Mouse (Mus musculus) liver, adult 2 months (tissue): ENCODE data around the gene Sgsm1.

Experiments used
- CTCF ChIP-seq: fragments of 200-500 bp; IDR thresholded peaks from 2 replicates; pipeline ENCODE4 v1.5.1; 2011; ENCODE audit warnings: low read depth, low read length, control low read depth
- POLR2A ChIP-seq: fragments of 200-500 bp; IDR thresholded peaks from 2 replicates; pipeline ENCODE4 v1.6.1; 2011; ENCODE audit warnings: low read length, control low read depth; ENCODE audit not compliant: insufficient read depth; ENCODE audit errors: extremely low read depth

- TF ChIP-seq CTCF: no peak
- no peak for TF ChIP-seq POLR2A
These were observed 84.7 kb downstream of the Sgsm1 start for GRCm38 (mm10) chr5:113225686-113226435.
